Mouse (Mus musculus): Measurements from ENCODE around the gene Dclre1a. TPM values are rescaled to one million over a fixed set of nuclear protein-coding genes. Genes with fewer than 3 reads are reported as not detected.

The Dclre1a gene
- 13.6 and 14.6 TPM in 2 replicates for polyA plus RNA-seq (2014; fragmentation: Nextera tagmentation; extraction: Ambion mirVana)

- ATAC-seq (replicated peaks; ENCODE audit: insufficient number of reproducible peaks, low FRiP score, low TSS enrichment) = no peak
- peaks cover 11% of the 10 kb centered on the region for H3K36me3 ChIP-seq (ENCODE audit: control insufficient read depth, insufficient read depth, low read length)
- peak within 1 kb of the TSS; percentile 94 for H3K4me3 ChIP-seq (ENCODE audit: low read depth, low read length)
- H3K4me2 ChIP-seq = peak within 1 kb of the TSS; percentile 85
- no peaks in the 10 kb centered on the region for H3K9me3 ChIP-seq (replicated peaks; ENCODE audit: control insufficient read depth, low read length)
- H3K27ac ChIP-seq (ENCODE audit: low read depth, low read length) = peak within 1 kb of the TSS; percentile 99
- WGBS (ENCODE audit: insufficient replicate concordance) = 9% methylated on average over 20 of the region's 20 CpGs
- peak within 1 kb of the TSS; percentile 98 for H3K9ac ChIP-seq (ENCODE audit: low read depth, low read length)
- H3K4me1 ChIP-seq (ENCODE audit: control insufficient read depth, insufficient read depth, low read length) = peaks cover 6% of the 10 kb centered on the region; the same call in 1 of the 2 replicates
- no peaks in the 10 kb centered on the region for H3K27me3 ChIP-seq (ENCODE audit: control insufficient read depth, insufficient read depth, low read length)
Observed at GRCm38 (mm10) chr19:56547456-56548229, at the start of gene Dclre1a. Gene Dclre1a (minus strand): TSS chr19:56548222.

GRCm38 (mm10) chr19:56592472-56592871 lies 44.5 kb upstream of the Dclre1a start:
- Histone ChIP-seq H3K27me3 (ENCODE audit: control insufficient read depth, insufficient read depth, low read length) (no peaks in the 10 kb centered on the region), H3K4me3 (ENCODE audit: low read depth, low read length) (no peak overlapping the region), H3K27ac (ENCODE audit: low read depth, low read length) (no peak overlapping the region), H3K4me2 (no peak overlapping the region), H3K9me3 (replicated peaks; ENCODE audit: control insufficient read depth, low read length) (no peaks in the 10 kb centered on the region), H3K9ac (ENCODE audit: low read depth, low read length) (no peak overlapping the region), H3K36me3 (ENCODE audit: control insufficient read depth, insufficient read depth, low read length) (peaks cover 28% of the 10 kb centered on the region), H3K4me1 (ENCODE audit: control insufficient read depth, insufficient read depth, low read length) (peaks cover 15% of the 10 kb centered on the region)
- no peak for ATAC-seq (replicated peaks; ENCODE audit: insufficient number of reproducible peaks, low FRiP score, low TSS enrichment)
- WGBS (ENCODE audit: insufficient replicate concordance) = 91% methylated on average over 9 of the region's 9 CpGs

- WGBS (ENCODE audit: insufficient replicate concordance) = 88% methylated on average over 3 of the region's 3 CpGs
- H3K27me3 ChIP-seq (ENCODE audit: control insufficient read depth, insufficient read depth, low read length) = no peaks in the 10 kb centered on the region
- no peak overlapping the region for H3K9ac ChIP-seq (ENCODE audit: low read depth, low read length)
- H3K9me3 ChIP-seq (replicated peaks; ENCODE audit: control insufficient read depth, low read length) = no peaks in the 10 kb centered on the region
- ATAC-seq (replicated peaks; ENCODE audit: insufficient number of reproducible peaks, low FRiP score, low TSS enrichment) = no peak
- peaks cover 15% of the 10 kb centered on the region for H3K4me1 ChIP-seq (ENCODE audit: control insufficient read depth, insufficient read depth, low read length)
- H3K36me3 ChIP-seq (ENCODE audit: control insufficient read depth, insufficient read depth, low read length) = peaks cover 22% of the 10 kb centered on the region
- no peak overlapping the region for H3K4me3 ChIP-seq (ENCODE audit: low read depth, low read length)
- H3K4me2 ChIP-seq = no peak overlapping the region
- H3K27ac ChIP-seq (ENCODE audit: low read depth, low read length) = no peak overlapping the region
Observed at GRCm38 (mm10) chr19:56590250-56590649, 42.2 kb upstream of the Dclre1a start.

GRCm38 (mm10) chr19:56589455-56589854 lies 41.4 kb upstream of the Dclre1a start:
- no peak overlapping the region for H3K4me3 ChIP-seq (ENCODE audit: low read depth, low read length)
- peaks cover 15% of the 10 kb centered on the region for H3K4me1 ChIP-seq (ENCODE audit: control insufficient read depth, insufficient read depth, low read length)
- no peak overlapping the region for H3K27ac ChIP-seq (ENCODE audit: low read depth, low read length)
- H3K36me3 ChIP-seq (ENCODE audit: control insufficient read depth, insufficient read depth, low read length) = peaks cover 19% of the 10 kb centered on the region
- H3K9me3 ChIP-seq (replicated peaks; ENCODE audit: control insufficient read depth, low read length) = no peaks in the 10 kb centered on the region
- no peaks in the 10 kb centered on the region for H3K27me3 ChIP-seq (ENCODE audit: control insufficient read depth, insufficient read depth, low read length)
- ATAC-seq (replicated peaks; ENCODE audit: insufficient number of reproducible peaks, low FRiP score, low TSS enrichment) = no peak
- H3K4me2 ChIP-seq = no peak overlapping the region
- 95% methylated on average over 5 of the region's 5 CpGs for WGBS (ENCODE audit: insufficient replicate concordance)
- no peak overlapping the region for H3K9ac ChIP-seq (ENCODE audit: low read depth, low read length)

GRCm38 (mm10) chr19:56589008-56589407 lies 41.0 kb upstream of the Dclre1a start:
- Histone ChIP-seq H3K9ac (ENCODE audit: low read depth, low read length) (no peak overlapping the region), H3K4me2 (no peak overlapping the region), H3K4me1 (ENCODE audit: control insufficient read depth, insufficient read depth, low read length) (peaks cover 15% of the 10 kb centered on the region), H3K27ac (ENCODE audit: low read depth, low read length) (peak overlapping the region; percentile 8), H3K27me3 (ENCODE audit: control insufficient read depth, insufficient read depth, low read length) (no peaks in the 10 kb centered on the region), H3K9me3 (replicated peaks; ENCODE audit: control insufficient read depth, low read length) (no peaks in the 10 kb centered on the region), H3K36me3 (ENCODE audit: control insufficient read depth, insufficient read depth, low read length) (peaks cover 19% of the 10 kb centered on the region), H3K4me3 (ENCODE audit: low read depth, low read length) (no peak overlapping the region)
- ATAC-seq (replicated peaks; ENCODE audit: insufficient number of reproducible peaks, low FRiP score, low TSS enrichment) = no peak
- 68% methylated on average over 6 of the region's 6 CpGs for WGBS (ENCODE audit: insufficient replicate concordance)

- no peaks in the 10 kb centered on the region for H3K9me3 ChIP-seq (replicated peaks; ENCODE audit: control insufficient read depth, low read length)
- H3K4me3 ChIP-seq (ENCODE audit: low read depth, low read length) = no peak overlapping the region
- H3K36me3 ChIP-seq (ENCODE audit: control insufficient read depth, insufficient read depth, low read length) = peaks cover 17% of the 10 kb centered on the region
- no peaks in the 10 kb centered on the region for H3K27me3 ChIP-seq (ENCODE audit: control insufficient read depth, insufficient read depth, low read length)
- peak overlapping the region; percentile 8 for H3K27ac ChIP-seq (ENCODE audit: low read depth, low read length)
- H3K4me1 ChIP-seq (ENCODE audit: control insufficient read depth, insufficient read depth, low read length) = peaks cover 15% of the 10 kb centered on the region
- no peak overlapping the region for H3K9ac ChIP-seq (ENCODE audit: low read depth, low read length)
- ATAC-seq (replicated peaks; ENCODE audit: insufficient number of reproducible peaks, low FRiP score, low TSS enrichment) = 0 out of 2 replicates have a peak, but pooled peaks have one; percentile 39
- 46% methylated on average over 6 of the region's 6 CpGs for WGBS (ENCODE audit: insufficient replicate concordance)
- no peak overlapping the region for H3K4me2 ChIP-seq
Observed at GRCm38 (mm10) chr19:56588205-56588626, 40.2 kb upstream of the Dclre1a start.

- H3K4me3 ChIP-seq (ENCODE audit: low read depth, low read length) = no peak overlapping the region
- H3K9me3 ChIP-seq (replicated peaks; ENCODE audit: control insufficient read depth, low read length) = no peaks in the 10 kb centered on the region
- no peak overlapping the region for H3K27ac ChIP-seq (ENCODE audit: low read depth, low read length)
- H3K4me2 ChIP-seq = no peak overlapping the region
- H3K4me1 ChIP-seq (ENCODE audit: control insufficient read depth, insufficient read depth, low read length) = peaks cover 11% of the 10 kb centered on the region
- peaks cover 4% of the 10 kb centered on the region for H3K36me3 ChIP-seq (ENCODE audit: control insufficient read depth, insufficient read depth, low read length)
- H3K9ac ChIP-seq (ENCODE audit: low read depth, low read length) = no peak overlapping the region
- no peak for ATAC-seq (replicated peaks; ENCODE audit: insufficient number of reproducible peaks, low FRiP score, low TSS enrichment)
- no peaks in the 10 kb centered on the region for H3K27me3 ChIP-seq (ENCODE audit: control insufficient read depth, insufficient read depth, low read length)
- 83% methylated on average over 8 of the region's 8 CpGs for WGBS (ENCODE audit: insufficient replicate concordance)
Observed at GRCm38 (mm10) chr19:56586320-56586719, 38.3 kb upstream of the Dclre1a start.

- Histone ChIP-seq H3K9ac (ENCODE audit: low read depth, low read length) (no peak overlapping the region), H3K36me3 (ENCODE audit: control insufficient read depth, insufficient read depth, low read length) (0 out of 2 replicates have a peak, but pooled peaks cover 3% of the 10 kb centered on the region), H3K27ac (ENCODE audit: low read depth, low read length) (no peak overlapping the region), H3K27me3 (ENCODE audit: control insufficient read depth, insufficient read depth, low read length) (no peaks in the 10 kb centered on the region), H3K4me1 (ENCODE audit: control insufficient read depth, insufficient read depth, low read length) (peaks cover 11% of the 10 kb centered on the region), H3K4me3 (ENCODE audit: low read depth, low read length) (no peak overlapping the region), H3K4me2 (no peak overlapping the region), H3K9me3 (replicated peaks; ENCODE audit: control insufficient read depth, low read length) (no peaks in the 10 kb centered on the region)
- WGBS (ENCODE audit: insufficient replicate concordance) = 80% methylated on average over 3 of the region's 3 CpGs
- ATAC-seq (replicated peaks; ENCODE audit: insufficient number of reproducible peaks, low FRiP score, low TSS enrichment) = no peak
Observed at GRCm38 (mm10) chr19:56584288-56584687, 36.3 kb upstream of the Dclre1a start.

- 75% methylated on average over 5 of the region's 5 CpGs for WGBS (ENCODE audit: insufficient replicate concordance)
- peaks cover 8% of the 10 kb centered on the region for H3K4me1 ChIP-seq (ENCODE audit: control insufficient read depth, insufficient read depth, low read length)
- no peaks in the 10 kb centered on the region for H3K27me3 ChIP-seq (ENCODE audit: control insufficient read depth, insufficient read depth, low read length)
- no peak overlapping the region for H3K27ac ChIP-seq (ENCODE audit: low read depth, low read length)
- 0 out of 2 replicates have a peak, but pooled peaks cover 1% of the 10 kb centered on the region for H3K36me3 ChIP-seq (ENCODE audit: control insufficient read depth, insufficient read depth, low read length)
- no peak overlapping the region for H3K9ac ChIP-seq (ENCODE audit: low read depth, low read length)
- no peak for ATAC-seq (replicated peaks; ENCODE audit: insufficient number of reproducible peaks, low FRiP score, low TSS enrichment)
- H3K9me3 ChIP-seq (replicated peaks; ENCODE audit: control insufficient read depth, low read length) = no peaks in the 10 kb centered on the region
- H3K4me3 ChIP-seq (ENCODE audit: low read depth, low read length) = no peak overlapping the region
- H3K4me2 ChIP-seq = no peak overlapping the region
Observed at GRCm38 (mm10) chr19:56583785-56584184, 35.8 kb upstream of the Dclre1a start.
